Comparison of ENCODE assay signal across 16 mouse cellular contexts in the genomic region with DNA sequence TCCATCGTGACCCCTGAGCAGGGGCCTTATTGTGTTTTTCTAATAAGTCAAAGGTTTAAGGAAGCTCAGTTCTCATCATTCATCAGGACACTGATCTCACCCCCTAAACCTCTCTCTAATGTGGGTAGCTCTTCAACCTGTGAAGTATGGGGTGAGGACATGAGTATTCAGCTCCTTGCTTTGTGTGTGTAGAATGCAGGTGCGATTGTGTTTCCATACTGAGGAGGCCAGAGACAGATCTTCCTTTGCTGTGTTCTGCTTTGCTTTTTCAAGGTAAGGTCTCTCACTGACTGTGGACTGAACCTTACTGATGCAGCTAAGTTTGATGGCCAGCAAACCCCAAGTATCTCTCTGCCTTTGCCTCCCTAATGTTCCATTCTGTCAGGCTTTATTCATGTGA.
"Had no signal": no experiment of that assay in that cellular context is flagged by ENCODE, and none has a peak within 500 bp of the region (broad histone marks: within the 10 kb centered on the region; RNA-seq: fewer than 3 reads in every experiment).

No protein-coding gene starts in this region.

- H3K36me3 ChIP-seq: neural tube, embryonic 13.5 days; neural tube, embryonic 15.5 days; stomach, embryonic 15.5 days had no signal

- H3K9me3 ChIP-seq: neural tube, embryonic 13.5 days; neural tube, embryonic 15.5 days; stomach, embryonic 15.5 days had no signal

- H3K4me3 ChIP-seq: neural tube, embryonic 13.5 days; neural tube, embryonic 15.5 days; stomach, embryonic 15.5 days had no signal

- H3K9ac ChIP-seq: neural tube, embryonic 13.5 days; neural tube, embryonic 15.5 days; stomach, embryonic 15.5 days had no signal

- H3K27me3 ChIP-seq: neural tube, embryonic 13.5 days; neural tube, embryonic 15.5 days; stomach, embryonic 15.5 days had no signal

- DNase-seq: retina, postnatal 1 day; right cerebral cortex, adult 18-20 months; right cerebral cortex, postnatal 14 days; right cerebral cortex, postnatal 25 days; right cerebral cortex, postnatal 4 days; spleen, adult 18-20 months; thymus, adult 18-20 months; thymus, adult 2 months; thymus, postnatal 14 days; thymus, postnatal 25 days; thymus, postnatal 36 days; thymus, postnatal 4 days had no signal

- H3K27ac ChIP-seq: neural tube, embryonic 13.5 days; neural tube, embryonic 15.5 days; stomach, embryonic 15.5 days; stomach, postnatal 0 days had no signal
